Mouse (Mus musculus) liver, embryonic 14.5 days (tissue): ENCODE data around the gene Ndufab1.

Experiments
- CTCF ChIP-seq: IDR thresholded peaks from 2 replicates; pipeline ENCODE4 v1.5.1; 2016; ENCODE audit warnings: antibody characterized with exemption, low read depth, control low read depth
- EP300 ChIP-seq: IDR thresholded peaks from 2 replicates; pipeline ENCODE4 v1.6.1; 2016; ENCODE audit warnings: antibody characterized with exemption, low read depth

GRCm38 (mm10) chr7:122066102-122066944 lies 35.4 kb downstream of the Ndufab1 start:
- no peak for TF ChIP-seq CTCF
- no peak for TF ChIP-seq EP300
